Mouse (Mus musculus) spleen, postnatal 36 days (tissue): ENCODE results near the gene Msantd1.
A peak's percentile ranks its signal among the peaks of the same experiment; 100 is the strongest.

Source experiments
- DNase-seq, 2 experiments: peaks; one replicate each; pipeline ENCODE4 v3.0.0; 2022; ENCODE audit warnings: low spot score in 2 of 2, mixed read lengths in 1 of 2

The Msantd1 gene

DNA sequence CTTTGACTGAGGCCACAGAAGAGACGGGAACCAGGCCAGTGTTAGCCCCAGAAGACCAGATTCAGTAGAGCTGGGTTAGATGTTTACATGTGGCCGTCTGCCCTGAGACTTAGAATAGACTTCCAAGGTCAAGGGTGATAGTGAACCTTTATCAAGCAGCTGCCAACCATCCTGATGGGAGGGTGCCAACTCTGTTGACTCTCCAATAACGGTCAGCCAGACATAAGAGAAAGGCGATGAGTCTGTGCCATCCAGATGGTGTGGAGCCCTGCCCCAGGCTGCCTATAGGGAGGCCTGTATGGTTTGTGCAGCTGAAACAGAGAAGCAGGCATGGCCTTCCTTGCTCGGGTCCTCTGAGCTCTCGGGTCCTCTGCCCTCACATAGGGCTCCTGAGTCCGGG, 16.7 kb downstream of the Msantd1 start:
- peak; percentile 62 to 81 for DNase-seq

DNA sequence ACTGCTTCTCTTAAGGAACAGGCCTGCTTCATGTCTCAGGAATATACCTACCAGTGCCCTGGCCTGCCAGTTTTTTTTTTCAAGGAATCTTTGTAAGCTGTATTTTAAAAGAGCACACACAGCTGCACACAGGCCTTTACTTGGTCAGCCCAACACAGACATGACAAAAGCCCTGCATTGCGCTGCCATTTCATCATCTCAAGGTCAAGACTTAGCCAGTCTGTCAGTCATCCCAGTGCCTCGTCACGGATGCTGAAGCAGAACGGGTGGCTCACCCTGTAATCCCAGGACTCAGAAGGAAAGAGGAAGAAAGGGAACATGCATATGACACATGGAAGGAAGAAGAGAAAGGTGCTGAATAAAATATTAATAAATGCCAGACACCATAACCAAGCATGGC, 19.8 kb downstream of the Msantd1 start:
- DNase-seq, result no peak

DNA sequence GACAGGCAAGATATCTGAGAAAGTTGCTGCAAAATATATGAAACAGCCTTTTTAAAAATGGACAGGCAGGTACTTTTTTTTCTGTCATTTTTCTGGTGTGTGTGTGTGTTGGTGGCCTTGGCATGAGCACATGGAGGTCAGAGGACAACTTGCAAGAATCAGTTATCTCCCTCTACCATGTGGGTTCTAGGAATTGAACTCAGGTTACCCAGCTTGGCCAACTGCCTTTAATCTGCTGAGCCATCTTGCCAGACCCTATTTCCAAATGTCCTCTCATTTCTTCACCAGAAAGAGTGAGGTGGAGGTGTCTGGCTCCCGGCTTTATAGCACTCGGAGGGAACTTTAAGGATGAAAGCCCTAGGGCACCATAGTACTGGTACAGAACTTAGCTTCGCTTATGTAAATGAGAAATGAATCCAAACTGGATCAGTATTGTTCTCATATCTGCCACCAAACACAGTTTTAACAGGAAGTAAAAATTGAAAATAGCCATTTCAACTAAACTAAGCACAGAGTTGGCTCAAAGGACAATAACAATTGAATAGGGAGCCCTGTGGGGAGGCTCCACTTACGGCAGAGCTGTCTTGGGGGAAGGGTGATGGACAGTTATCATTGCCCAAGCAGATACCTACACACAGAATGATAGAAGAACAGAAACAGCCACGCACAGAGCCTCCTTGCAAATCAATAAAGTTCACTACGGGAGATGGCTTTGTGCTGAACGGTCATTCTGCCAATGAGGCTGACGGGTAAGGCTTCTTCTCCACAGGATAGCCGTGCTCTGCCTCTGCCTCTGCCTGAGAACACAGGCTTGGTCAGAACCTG, 22.6 kb downstream of the Msantd1 start:
- peak in 1 of 2 experiments; percentile 40 for DNase-seq

DNA sequence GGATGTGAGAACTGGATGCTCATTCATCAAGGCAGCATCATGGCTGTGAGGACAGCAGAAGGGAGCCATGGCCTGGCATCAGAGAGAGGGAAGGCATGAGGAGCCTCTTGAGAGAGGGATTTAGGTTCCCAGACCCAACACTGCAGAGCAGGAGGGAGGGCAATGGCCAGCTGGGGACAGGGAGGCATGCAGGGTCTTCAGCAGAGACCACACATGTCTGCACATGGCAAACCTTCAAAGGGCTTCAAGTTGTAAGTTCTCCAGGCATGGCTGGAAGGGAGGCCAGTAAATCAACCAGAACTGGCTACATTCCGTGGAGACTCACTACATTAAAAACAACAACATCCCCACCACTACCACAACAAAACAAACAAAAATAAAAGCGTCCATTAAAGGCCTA, 23.3 kb downstream of the Msantd1 start:
- DNase-seq, result no peak

DNA sequence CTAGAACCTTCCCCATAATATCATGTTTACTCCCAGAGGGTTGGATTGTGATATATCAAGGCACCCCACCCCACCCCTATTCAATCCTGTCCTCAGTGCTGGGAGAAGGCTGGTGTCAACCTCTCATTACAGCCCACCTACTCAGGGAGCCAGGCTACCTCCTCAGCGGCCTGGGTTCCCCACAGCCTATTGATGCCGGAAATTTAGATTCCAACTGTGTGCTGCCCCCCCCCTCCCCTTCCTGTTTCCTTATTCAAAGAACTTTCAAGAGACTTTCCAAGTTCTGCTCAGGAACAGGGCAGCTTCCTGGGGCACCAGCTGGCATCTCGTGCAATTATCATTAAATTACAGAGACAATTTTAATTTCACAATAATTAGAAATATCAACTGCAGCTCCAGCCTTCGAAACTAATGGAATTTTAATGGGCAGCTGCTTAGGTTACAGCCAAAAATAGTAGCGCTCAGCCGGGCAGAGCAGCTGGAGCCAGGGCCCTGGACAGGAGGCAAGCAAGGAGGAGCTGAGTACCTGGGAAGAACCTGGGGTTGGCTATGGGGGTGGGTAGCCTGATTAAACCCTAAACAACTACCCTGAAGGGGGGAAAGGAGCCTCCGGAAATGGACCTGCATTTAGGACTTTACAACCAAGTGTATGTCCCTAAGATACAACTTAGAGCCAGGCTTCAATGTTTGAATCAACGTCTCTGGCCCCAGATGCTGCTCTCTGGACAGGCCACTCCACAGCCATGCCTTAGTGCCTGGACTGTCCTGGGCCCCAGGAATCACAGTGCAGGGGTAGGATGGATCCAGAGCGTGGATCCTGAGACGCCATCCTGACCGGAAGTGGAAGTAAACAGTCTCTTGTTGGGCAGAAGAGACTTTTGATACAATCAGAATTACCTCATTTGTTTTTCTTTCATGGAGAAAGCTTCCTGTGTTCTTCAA, 24.0 kb downstream of the Msantd1 start:
- no peak for DNase-seq

DNA sequence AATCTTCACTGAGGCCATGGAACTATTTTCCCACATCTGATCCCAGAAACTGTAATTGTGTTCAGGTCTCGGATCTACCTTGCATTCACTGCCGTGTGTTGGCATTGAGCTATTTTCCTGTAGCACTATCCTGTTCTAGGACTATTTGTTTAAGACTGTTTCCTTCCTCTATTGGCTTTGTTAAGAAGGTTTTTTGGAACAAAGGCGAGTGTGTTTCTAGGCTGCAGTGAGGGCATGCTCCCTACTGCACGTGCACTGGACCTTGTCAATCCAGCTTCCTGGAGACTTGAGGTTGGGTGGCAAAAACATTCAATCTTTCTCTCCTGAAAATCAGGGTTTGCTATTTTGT, 24.6 kb downstream of the Msantd1 start:
- no peak for DNase-seq

DNA sequence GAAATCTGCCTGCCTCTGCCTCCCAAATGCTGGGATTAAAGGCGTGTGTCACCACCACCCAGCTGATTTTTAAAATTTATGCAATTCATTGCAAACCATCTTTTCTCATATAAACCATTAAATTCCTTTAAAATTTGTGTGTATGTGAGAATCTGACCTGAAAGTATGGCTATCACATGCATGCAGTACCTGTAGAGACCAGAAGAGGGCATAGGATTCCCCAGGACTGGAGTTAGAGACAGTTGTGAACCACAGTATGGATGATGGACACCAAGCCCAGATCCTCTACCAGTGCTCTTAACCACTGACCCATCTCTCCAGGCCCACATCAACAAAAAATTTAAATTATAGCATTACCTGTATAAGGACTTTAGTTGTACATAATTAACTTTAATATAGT, 25.6 kb downstream of the Msantd1 start:
- DNase-seq, result no peak

DNA sequence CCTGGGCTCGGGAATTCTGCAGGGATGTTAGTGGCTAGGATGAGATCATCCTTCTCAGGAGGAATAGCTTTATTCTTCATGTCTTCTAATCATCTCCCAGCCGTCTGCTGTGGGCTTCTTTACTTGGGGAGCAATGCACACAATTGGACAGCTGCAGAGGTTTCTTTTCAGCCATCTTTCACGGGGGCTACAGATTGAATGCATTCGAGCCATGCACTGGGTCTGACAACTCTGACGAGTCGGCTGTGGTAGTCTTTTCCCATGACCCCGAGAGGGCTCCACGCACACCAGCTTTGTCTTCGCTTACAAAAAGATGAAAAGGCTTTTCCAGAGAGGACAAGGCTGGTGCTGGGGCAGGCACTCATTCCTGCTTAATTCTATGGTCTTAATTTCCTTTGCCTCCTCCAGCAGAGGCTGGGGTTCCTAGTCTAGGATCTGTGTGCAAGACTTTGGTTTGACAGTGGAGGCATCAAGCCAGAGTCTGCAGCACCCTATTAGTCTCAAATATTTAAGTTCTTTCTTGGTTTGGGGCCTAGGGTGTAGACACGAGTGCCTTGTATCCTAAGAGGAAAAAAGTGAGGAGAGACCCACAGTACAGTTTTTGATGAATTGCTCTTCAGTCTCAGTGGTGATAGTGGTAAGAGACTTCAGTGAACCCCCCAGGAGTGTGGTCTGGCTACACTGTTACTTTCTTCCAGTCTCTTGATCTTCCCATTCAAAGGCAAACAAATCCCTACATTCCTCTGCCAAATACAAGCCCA, 34.1 kb downstream of the Msantd1 start:
- DNase-seq, result no peak

DNA sequence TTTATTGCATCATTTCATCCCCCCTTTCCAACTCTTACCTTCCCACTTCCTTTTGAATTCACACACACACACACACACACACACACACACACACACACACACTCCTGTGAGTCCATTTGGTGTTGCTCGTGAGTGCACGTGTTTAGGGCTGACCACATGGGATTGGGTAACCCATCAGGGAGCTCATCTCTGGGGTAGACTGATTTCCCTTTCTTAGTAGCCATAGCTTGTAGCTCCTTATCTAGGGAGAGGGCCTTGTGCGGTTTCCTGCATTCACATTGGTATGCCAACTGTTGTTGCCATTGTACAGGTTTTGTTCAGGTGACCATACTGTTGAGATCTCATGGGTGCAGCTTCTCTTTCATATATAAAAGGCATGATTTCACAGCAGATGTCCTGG, 35.6 kb downstream of the Msantd1 start:
- no peak for DNase-seq

DNA sequence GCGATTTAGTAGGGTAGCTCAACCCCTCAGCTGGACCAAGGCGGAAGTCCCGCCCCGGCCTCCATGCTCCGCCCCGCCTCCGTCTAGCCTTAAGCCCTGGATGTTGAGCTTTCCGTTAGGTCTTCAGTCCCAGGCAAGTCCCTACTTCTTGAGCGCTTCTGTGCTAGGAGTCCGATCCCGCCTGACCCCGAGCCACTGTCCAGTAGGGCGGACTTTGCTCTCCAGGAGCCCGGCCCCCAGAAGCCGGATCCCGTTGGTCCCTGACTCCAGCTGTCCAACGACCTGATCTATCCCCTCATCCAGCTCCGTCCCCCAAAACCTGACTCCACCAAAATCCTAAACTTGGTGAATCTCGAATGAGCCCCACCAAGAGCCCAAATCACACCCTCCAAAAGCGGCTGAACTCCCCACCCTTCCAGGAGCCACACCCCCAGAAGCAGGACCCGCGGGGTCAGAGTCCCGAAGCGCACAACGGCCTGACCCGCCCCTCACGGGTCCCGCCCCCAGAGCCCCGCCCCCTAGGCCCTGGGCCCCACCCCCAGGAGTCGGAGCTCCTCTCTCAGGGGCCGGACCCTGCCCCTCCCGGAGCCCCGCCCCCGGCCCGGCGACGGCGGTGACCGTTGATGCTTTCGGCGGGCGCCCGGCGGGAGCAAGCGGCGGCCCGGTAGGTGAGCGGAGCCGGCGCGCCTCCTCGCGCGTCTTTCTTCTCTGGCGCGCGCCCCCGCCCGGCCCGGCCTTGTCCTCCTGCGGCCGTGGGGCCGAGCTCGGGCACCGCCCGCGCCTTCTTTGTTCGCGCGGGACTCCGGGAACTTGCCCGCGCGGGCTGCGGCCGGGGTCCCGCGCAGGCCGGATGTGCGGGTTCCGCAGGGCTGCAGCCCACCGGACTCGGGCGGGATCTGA, 41.3 kb downstream of the Msantd1 start, which contains the start of gene Rgs12:
TSS of gene Rgs12 (plus strand) at position 585 of the 900 bp plus-strand sequence.
- peak; percentile 86 to 88 for DNase-seq

DNA sequence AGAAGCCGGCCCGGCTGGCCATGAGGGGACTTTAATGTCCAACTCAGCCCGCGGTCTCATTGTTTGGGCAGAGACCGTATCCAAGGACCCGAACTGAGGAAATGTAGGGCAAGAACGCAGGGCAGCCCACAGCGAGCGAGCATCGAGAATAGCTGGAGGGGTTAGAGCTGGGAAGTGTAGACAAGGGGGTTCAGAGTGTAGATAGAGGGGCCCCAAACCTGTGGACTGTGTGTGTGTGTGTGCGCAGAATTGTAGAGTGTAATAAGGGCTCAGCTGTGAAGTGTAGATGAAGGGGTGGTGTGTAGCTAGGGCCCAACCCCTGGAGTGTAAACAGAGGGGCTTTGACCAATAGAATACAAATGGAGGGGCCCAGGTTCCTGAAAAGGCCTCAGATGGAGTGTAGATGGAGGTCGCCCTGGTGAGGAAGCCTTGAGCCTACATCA, 42.0 kb downstream of the Msantd1 start:
- no peak for DNase-seq

DNA sequence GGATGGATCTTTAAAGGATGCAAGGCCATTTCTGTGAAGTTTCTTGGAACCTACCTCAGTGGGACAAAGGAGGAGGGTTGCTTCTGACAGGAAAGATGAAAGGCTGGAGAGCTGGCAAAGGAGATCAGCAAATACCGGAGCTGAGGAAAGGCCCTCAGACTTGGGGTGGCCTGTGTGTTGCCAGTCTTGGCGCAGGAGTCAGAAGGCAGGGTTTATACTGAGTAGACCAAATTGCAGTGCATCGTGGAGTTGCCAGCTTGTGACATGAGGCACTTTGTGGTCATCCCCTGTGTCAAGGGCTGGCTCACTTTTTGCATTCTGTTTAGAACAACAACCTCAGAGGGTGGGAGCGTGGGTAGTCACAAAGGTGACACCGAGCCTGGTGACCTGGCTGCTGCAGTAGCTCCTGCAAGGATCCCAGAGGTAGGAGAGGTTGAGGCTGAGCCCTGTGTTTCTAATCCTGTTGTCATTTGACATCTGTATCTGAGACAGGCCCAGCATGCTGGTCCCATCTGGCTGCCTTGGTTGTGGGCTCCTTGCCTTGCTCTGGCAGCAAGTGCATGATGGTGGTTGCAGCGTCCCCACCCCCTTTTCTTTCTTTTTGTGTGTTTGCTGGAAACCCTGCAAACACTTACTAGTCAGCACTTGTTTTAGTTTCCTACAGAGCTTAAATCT, 42.8 kb downstream of the Msantd1 start:
- no peak for DNase-seq

DNA sequence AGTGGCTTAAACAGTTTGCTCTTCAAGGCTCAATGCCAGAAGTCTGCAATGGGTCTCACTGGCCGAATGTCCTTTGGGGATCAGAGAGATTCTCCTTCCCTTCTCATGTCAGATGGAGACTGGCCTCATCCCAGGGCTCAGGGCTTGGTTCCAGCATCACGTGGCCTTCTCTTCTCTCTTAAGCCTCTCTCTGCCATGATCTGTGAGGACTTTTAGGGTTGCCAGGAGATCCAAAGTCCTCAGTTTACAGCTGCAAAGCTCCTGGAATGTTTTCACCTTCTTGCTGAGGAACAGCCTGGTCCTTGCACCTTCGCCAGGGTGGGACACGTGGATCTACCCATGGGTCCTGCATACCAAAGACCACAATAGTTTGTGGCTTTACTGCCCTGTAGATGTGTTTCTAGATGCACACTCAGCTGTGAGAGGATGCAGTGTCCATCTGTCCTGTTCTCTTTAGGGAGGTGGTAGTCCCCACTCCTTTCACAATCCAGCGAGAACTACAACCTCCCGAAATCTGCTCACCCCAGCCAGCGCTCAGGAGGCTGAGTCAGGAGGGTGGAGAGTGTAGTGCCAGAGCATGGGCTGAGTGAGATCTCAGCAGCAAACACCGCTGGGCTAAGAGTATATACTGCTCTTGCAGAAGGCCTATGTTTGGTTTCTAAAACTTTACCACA, 43.5 kb downstream of the Msantd1 start:
- DNase-seq, result no peak

DNA sequence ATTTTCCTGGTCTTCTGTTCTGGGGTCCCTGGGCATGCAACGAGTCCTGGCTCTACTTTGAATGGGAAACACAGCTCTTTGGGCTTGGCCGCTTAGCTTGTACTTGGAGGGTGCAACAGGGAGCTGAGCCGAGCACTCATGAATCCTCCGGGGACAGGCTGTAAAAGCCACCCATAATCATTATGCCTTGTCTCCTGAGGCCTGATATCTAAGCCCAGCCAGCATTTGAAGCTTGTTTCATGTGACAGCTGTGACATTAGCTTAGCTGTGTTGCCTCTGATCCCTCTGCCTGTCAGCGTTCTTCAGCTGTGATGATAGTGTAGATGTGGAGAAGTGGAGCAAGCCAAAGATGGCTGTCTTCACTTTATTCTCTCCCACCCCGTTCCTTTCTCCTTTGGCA, 46.7 kb downstream of the Msantd1 start:
- no peak for DNase-seq

DNA sequence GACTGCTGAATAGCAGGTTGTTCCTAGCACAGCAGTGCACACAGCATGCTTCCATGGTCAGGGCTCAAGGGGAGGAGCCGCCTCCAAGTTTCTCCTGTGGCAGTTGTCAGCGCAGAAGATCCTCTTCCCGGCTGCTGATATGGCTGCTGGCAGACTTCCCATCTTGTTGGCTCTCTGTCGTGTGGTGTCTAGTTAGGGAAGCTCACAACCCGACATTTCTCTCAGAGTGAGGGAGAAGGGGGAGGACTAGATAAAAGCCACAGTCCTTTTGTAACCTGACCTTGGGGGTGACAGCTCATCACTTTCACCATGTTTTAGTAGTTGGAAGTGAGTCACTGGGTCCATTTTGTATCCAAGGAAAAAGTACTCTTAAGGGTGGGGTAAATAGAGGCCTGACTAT, 47.8 kb downstream of the Msantd1 start:
- peak; percentile 26 to 50 for DNase-seq

DNA sequence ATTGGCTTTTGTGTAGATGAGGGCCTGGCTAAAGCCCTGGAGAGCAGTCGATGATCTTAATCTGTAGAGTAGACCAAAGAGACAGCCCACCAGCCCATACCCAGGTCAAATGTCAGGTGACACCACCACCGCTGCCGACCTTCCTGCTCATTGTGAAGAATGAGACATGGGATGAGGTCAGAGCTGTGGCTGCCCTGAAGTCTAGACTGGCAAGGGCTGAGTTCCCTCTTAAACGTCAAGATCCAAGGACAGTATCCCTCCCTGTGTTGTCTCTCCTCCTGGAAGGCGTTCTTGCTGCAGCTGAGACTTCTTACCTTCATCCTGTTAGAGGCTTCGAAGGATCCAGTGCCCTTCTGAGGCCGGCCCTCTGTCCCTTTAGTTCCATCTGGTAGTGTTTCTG, 48.3 kb downstream of the Msantd1 start:
- DNase-seq, result no peak

DNA sequence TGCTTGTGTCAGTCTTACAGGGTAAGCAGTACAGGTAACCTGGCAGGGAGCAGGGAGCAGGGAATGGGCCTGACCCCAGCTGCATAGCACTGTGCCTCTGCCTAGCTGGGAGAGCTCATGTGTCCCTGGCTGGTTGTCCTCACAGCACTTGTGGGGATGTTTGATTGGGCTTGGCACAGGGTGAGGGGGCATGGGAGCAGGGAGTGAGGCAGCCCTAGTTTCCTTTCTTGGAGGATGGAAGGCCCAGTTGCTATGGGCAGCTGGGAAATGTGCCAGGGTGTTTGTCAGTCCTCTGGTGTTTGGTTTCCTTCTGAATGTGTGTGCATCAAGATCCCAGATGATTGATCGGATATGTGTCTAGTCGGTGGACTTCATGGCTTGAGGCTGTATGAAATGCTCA, 49.2 kb downstream of the Msantd1 start:
- DNase-seq, result no peak

DNA sequence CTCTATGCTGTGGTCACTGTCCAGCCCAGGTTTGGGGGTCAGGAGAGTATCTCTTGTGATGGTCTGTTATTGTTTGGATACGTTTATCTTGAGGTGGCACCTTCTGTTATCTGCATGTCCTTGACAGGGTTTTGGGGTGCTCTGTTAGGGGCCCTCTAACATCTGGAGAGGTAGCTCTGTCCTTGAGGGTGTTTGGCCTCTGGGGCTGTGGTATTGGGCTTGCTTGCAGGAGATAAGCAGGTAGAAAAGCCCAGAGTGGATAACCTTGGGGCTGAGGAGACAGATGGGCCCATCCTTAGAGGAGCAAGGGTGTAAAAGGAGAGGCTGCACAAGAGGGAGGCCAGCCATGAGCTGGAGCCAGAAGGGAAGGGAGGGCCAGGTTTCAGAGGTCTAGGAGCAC, 52.2 kb downstream of the Msantd1 start:
- DNase-seq, result peak; percentile 43 to 61

DNA sequence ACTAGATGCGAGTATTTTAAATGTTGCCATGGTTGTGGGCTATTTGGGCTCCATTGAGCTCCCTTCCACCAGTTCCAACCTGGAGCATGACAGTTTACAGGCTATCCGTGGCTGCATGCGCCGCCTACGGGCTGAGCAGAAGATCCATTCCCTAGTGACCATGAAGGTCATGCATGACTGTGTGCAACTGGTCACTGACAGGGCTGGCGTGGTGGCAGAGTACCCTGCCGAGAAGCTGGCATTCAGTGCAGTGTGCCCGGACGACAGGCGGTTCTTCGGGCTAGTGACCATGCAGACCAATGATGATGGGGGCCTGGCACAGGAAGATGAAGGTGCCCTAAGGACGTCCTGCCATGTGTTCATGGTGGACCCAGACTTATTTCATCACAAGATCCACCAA, 57.7 kb downstream of the Msantd1 start:
- no peak for DNase-seq

DNA sequence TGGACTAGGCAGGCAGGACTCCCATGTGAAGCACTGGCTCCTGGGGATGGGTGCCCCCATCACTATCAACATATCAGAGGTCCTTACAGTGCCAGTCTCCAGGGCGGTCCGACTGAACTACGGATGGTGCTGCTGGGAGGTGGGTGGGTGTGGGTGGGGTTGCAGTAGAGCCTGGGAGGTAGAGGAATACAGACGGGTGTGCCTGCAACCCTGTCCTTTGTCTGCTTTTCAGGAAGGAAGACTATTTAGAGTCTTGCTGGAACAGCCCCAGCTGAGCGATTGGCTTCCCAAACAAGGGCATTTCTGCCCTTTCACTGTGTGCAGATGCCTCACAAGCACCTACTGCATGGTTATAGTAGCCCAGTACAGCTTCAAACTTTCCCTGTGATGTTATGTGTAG, 60.6 kb downstream of the Msantd1 start:
- DNase-seq, result no peak
